Mouse (Mus musculus) ES-Bruce4 (cell line): ENCODE measurements around the gene Gm9747.

Experiments used
- CTCF ChIP-seq: IDR thresholded peaks from one replicate; pipeline ENCODE4 v1.8.1; 2011; ENCODE audit warnings: low read depth, low read length
- POLR2A ChIP-seq: IDR thresholded peaks from one replicate; pipeline ENCODE4 v1.8.1; 2011; ENCODE audit warnings: low read length; ENCODE audit not compliant: insufficient read depth

GRCm38 (mm10) chr1:82281823-82282222 lies 48.9 kb downstream of the Gm9747 start:
- TF ChIP-seq CTCF (no peak), POLR2A (no peak)
